Mouse (Mus musculus) pancreas, adult 10 weeks (tissue): Measurements from ENCODE around the gene Fam32a. TPM values are rescaled to one million over a fixed set of nuclear protein-coding genes. Genes with fewer than 3 reads are reported as not detected.

Source experiments
- polyA plus RNA-seq: library from polyadenylated mRNA; stranded (reverse); fragments of 350-450 nt; fragmentation: Illumina TruSeq; extraction: RNeasy Lipid Tissue Mini Kit (QIAGEN cat#74804); gene quantifications from one replicate; pipeline ENCODE4 v1.2.3, GENCODE M21; 2015; ENCODE audit warnings: low read depth, low replicate concordance; ENCODE audit not compliant: insufficient read depth

Gene Fam32a
- 13.5 TPM for polyA plus RNA-seq

GRCm38 (mm10) chr8:72219541-72220363, at the start of gene Fam32a:
TSS of gene Fam32a (plus strand) at chr8:72219730.

GRCm38 (mm10) chr8:72189417-72190214, 29.9 kb upstream of the Fam32a start, which contains the start of gene Hsh2d:
TSS of gene Hsh2d (plus strand) at chr8:72189638.

DNA sequence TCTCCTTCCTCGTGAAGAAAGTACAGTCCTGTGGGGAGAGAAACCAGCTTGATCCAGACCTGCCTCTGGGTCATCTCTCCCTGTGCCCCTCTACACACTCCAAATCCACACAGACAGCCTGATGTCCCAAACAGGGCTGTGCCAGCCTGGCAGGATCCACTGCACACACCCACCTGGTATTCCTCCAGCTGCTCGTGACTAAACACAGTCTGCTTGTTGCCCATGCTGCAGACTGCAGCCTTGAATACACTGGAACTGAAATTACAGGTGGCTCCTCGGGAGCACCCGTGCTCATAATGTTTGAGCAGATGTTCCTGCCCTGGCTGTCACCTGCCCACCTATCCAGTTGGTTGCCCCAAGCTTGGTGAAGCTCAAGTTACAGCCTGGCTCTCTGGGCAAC, 6.8 kb upstream of the Fam32a start, which contains the start of gene Cib3:
Gene Cib3, minus strand, starts transcription at position 87 of the 400 bp plus-strand sequence.

DNA sequence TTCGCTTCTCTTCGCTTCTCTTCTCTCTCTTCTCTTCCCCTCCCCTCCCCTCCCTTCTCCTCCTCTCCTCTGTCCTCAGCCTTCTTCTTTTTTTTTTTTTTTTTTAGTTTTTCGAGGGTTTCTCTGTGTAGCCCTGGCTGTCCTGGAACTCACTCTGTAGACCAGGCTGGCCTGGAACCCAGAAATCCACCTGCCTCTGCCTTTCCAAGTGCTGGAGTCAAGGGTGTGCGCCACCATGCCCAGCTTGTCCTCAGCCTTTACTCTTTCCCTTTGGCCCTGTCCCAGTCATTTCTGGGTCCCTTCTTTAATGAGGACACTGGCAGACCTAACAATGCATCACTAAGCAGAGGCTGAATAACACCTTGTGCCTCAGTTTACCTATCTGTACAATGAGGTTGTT, 6.0 kb upstream of the Fam32a start, which contains the start of gene Gm11034:
Gene Gm11034, minus strand, starts transcription at position 101 of the 400 bp plus-strand sequence.

DNA sequence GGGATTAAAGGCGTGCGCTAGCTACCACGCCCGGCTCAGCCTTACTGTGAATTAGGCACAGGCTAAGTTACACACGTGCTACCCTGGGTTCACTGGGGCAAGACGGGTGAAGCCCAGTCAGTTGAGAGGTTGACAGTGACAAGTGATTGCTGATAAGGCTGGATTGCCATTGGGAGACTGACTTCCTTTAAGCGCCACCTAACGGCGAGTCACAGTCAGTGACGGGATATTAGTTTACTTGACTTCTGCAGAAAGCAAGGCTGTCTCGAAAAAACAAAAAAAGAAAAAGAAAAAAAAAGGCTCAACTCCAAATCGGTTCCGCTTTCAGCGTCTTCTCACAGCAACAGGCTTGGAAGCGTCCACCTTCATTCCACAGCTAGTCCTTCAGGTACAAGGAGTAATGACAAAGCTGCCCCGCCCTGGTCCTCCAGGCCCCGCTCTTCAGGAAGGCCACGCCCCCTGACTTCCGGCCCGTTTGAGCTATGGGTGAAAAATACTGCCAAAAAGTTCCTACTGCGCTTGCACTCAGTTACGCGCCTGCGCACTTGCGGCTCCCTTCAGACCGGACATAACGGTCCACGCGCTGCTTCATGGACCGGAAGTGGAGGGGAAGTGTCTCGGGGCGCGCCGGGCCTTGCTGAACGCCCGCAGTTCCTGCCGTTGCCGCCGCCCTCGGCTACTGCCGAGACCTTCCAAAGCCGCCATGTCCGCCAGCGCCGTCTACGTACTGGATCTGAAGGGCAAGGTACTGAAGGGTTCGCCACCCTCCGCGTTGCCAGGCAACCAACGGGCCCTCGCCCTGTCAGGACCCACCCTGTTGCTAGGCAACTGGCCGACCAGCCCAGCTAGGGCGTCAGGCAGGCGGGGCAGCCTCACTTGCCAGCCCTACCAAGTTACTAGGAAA, 20.2 kb downstream of the Fam32a start, which contains the start of gene Ap1m1:
Gene Ap1m1, plus strand, starts transcription at position 520 of the 904 bp plus-strand sequence.

Other genes starting within 250 kb of the Fam32a start
- 0.76 TPM for gene Cyp4f18, start 210.1 kb upstream of the Fam32a start, polyA plus RNA-seq
- gene Olfr372, start 178.5 kb upstream of the Fam32a start, polyA plus RNA-seq, result not detected
- not detected for gene Olfr373, start 136.6 kb upstream of the Fam32a start, polyA plus RNA-seq
- gene Olfr374, start 112.7 kb upstream of the Fam32a start, polyA plus RNA-seq, result not detected
- gene Tpm4, start 84.8 kb upstream of the Fam32a start, polyA plus RNA-seq, result 53.4 TPM
- 15.3 TPM for gene Rab8a, start 58.5 kb upstream of the Fam32a start, polyA plus RNA-seq
- not detected for gene Hsh2d, start 30.1 kb upstream of the Fam32a start, polyA plus RNA-seq
- gene Cib3, start 6.9 kb upstream of the Fam32a start, polyA plus RNA-seq, result 0.41 TPM
- not detected for gene Gm11034, start 6.1 kb upstream of the Fam32a start, polyA plus RNA-seq
- gene Ap1m1, start 20.3 kb downstream of the Fam32a start, polyA plus RNA-seq, result 17.6 TPM
- gene Gm10282, start 85.5 kb downstream of the Fam32a start, polyA plus RNA-seq, result not detected
- gene Klf2, start 99.3 kb downstream of the Fam32a start, polyA plus RNA-seq, result 28.8 TPM
- 18.4 TPM for gene Eps15l1, start 201.7 kb downstream of the Fam32a start, polyA plus RNA-seq
- gene Calr3, start 224.1 kb downstream of the Fam32a start, polyA plus RNA-seq, result not detected
- 3.2 TPM for gene 1700030K09Rik, start 224.2 kb downstream of the Fam32a start, polyA plus RNA-seq